ENCODE assay signal across 28 mouse cellular contexts in genomic region chr6:101773151-101773550, GRCm38 (mm10).
"Had no signal": no experiment of that assay in that cellular context is flagged by ENCODE, and none has a peak within 500 bp of the region (broad histone marks: within the 10 kb centered on the region; RNA-seq: fewer than 3 reads in every experiment).

No protein-coding gene starts in this region.

- DNase-seq: gastrocnemius, postnatal 14 days; gastrocnemius, postnatal 36 days; heart, adult 11 months; heart, adult 2 months; heart, postnatal 14 days; heart, postnatal 36 days; kidney, adult 11 months; kidney, adult 2 months; kidney, adult 9 months; kidney, postnatal 14 days; kidney, postnatal 36 days; layer of hippocampus, adult 9-11 months; layer of hippocampus, postnatal 36 days; left cerebral cortex, postnatal 4 days; lung, adult 18-20 months had no signal

- H3K4me3 ChIP-seq: heart, adult 2 months; heart, embryonic 13.5 days; heart, embryonic 15.5 days; hindbrain, embryonic 13.5 days; hindbrain, embryonic 15.5 days; kidney, embryonic 15.5 days; limb, embryonic 13.5 days; limb, embryonic 15.5 days; liver, embryonic 12.5 days had no signal

- H3K27ac ChIP-seq: heart, adult 2 months; heart, embryonic 13.5 days; heart, embryonic 15.5 days; hindbrain, embryonic 13.5 days; hindbrain, embryonic 15.5 days; hindbrain, postnatal 0 days; kidney, embryonic 15.5 days; kidney, postnatal 0 days; limb, embryonic 13.5 days; limb, embryonic 15.5 days; liver, embryonic 12.5 days; liver, embryonic 14.5 days had no signal

- H3K27me3 ChIP-seq: heart, embryonic 13.5 days; heart, embryonic 15.5 days; hindbrain, embryonic 13.5 days; hindbrain, embryonic 15.5 days; kidney, embryonic 15.5 days; limb, embryonic 13.5 days; limb, embryonic 15.5 days; liver, embryonic 12.5 days had no signal

- H3K4me2 ChIP-seq: heart, embryonic 11.5 days; heart, embryonic 13.5 days; heart, embryonic 15.5 days; hindbrain, embryonic 13.5 days; hindbrain, embryonic 15.5 days; kidney, embryonic 15.5 days; limb, embryonic 13.5 days; limb, embryonic 15.5 days; liver, embryonic 12.5 days had no signal

- H3K9ac ChIP-seq: heart, embryonic 13.5 days; heart, embryonic 15.5 days; hindbrain, embryonic 13.5 days; hindbrain, embryonic 15.5 days; kidney, embryonic 15.5 days; limb, embryonic 13.5 days; limb, embryonic 15.5 days; liver, embryonic 12.5 days; liver, embryonic 14.5 days had no signal

- H3K4me1 ChIP-seq: heart, embryonic 13.5 days; heart, embryonic 15.5 days; hindbrain, embryonic 13.5 days; hindbrain, embryonic 15.5 days; kidney, embryonic 15.5 days; limb, embryonic 13.5 days; limb, embryonic 15.5 days; liver, embryonic 12.5 days had no signal

- ATAC-seq: hindbrain, postnatal 0 days; intestine, embryonic 16.5 days; liver, embryonic 12.5 days had no signal

- H3K36me3 ChIP-seq: heart, embryonic 13.5 days; heart, embryonic 15.5 days; hindbrain, embryonic 13.5 days; hindbrain, embryonic 15.5 days; kidney, embryonic 15.5 days; limb, embryonic 13.5 days; limb, embryonic 15.5 days; liver, embryonic 12.5 days had no signal

- H3K9me3 ChIP-seq: heart, embryonic 15.5 days; hindbrain, embryonic 13.5 days; hindbrain, embryonic 15.5 days; kidney, embryonic 15.5 days; limb, embryonic 13.5 days; limb, embryonic 15.5 days; liver, embryonic 12.5 days had no signal
